Mouse (Mus musculus): ENCODE data around the gene Tceanc2. TPM values are rescaled to one million over a fixed set of nuclear protein-coding genes. Genes with fewer than 3 reads are reported as not detected.
A peak's percentile ranks its signal among the peaks of the same experiment; 100 is the strongest.

Gene Tceanc2
- polyA plus RNA-seq, 1 experiment from 2014 or later = 12.7 TPM

DNA sequence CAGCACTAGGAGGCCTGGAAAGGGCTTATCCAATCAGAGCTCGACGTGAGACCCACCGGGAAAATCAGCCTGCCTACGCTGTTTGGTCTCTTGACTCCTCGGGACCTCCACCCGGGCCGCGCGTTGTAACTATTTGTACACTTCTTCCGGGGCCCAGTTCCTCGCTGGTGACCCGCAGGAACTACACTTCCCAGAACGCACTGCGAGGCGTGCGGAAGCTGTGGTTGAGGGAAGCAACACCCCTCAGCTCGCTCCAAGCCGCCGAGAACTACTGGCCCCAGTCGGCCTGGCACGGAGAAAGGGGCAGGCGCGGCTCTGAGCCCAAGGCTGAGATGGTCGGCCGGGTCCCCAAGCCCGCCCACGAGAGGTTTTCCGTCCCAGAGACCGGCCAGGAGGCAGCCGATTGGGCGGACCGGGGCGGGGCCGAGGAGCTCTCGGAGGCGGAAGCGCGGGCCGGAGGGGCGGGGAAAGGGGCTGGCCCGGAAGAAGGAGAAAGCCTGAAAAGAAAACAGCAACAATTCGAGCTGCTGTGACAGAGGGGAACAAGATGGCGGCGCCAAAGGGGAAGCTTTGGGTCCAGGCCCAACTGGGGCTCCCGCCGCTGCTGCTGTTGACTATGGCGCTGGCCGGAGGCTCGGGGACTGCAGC lies 610 bp downstream of the Tceanc2 start, which contains the start of gene Tmem59:
Tmem59 (plus strand) TSS at position 218 of the 648 bp plus-strand sequence.
- WGBS (ENCODE audit: insufficient replicate concordance) = under 1% methylated on average over 48 of the region's 49 CpGs
- Histone ChIP-seq H3K27me3 (no peaks in the 10 kb centered on the region), H3K36me3 (peaks cover 15% of the 10 kb centered on the region; the same call in 1 of the 2 replicates), H3K9ac (peak within 1 kb of the TSS; percentile 96), H3K9me3 (replicated peaks) (no peaks in the 10 kb centered on the region), H3K4me2 (peak within 1 kb of the TSS; percentile 72), H3K4me1 (replicated peaks) (peaks cover 51% of the 10 kb centered on the region), H3K4me3 (replicated peaks) (peak within 1 kb of the TSS; percentile 94), H3K27ac (peak within 1 kb of the TSS; percentile 92)
- ATAC-seq (ENCODE audit: low read depth) (peak; percentile 89), DNase-seq (peak; percentile 95)

DNA sequence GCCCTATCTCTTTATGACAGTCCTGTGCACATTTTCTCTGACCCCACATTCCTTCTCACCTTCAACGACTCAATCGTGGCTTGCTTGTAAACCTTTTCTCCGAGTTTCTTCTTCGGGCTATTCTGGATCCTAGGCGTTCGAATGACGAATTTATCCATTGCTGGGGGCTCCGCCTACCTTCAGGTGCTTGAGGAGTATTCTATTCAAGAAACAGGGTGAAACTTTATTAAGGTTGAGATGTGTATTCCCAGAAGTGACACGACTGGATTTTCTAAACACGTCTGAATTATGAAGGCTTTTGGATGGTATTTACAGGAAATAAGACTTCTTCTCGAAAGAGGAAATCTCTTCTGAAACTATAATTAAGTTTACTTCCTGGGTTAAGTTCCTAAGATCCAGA lies 1.4 kb downstream of the Tceanc2 start:
- Histone ChIP-seq H3K4me1 (replicated peaks) (peaks cover 44% of the 10 kb centered on the region), H3K9me3 (replicated peaks) (no peaks in the 10 kb centered on the region), H3K27me3 (no peaks in the 10 kb centered on the region), H3K4me2 (peak overlapping the region; percentile 72), H3K36me3 (peaks cover 22% of the 10 kb centered on the region), H3K9ac (peak overlapping the region; percentile 96), H3K4me3 (replicated peaks) (peak overlapping the region; percentile 94), H3K27ac (peak overlapping the region; percentile 92)
- DNase-seq = no peak
- ATAC-seq (ENCODE audit: low read depth) = no peak
- 26% methylated on average over 11 of the region's 11 CpGs for WGBS (ENCODE audit: insufficient replicate concordance)

DNA sequence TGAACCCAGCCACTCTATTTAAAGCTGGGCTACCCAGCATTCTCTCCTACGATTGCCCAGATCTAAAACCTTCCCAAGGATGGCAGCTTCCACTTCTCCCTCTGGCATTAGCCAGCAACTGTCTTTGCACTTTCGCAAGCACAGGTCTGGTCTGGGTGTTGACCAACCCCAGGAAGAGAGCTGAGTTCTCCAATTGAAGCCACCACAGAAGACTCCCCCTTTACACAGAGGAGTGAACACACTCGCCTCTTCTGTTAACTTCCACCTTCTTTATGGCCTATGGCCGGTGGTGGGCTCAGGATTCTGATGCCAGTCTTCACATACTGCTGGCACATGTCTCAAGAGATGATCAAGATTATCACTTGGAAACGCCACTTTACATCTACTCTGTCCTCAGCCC lies 11.1 kb downstream of the Tceanc2 start:
- Histone ChIP-seq H3K27ac (no peak overlapping the region), H3K4me3 (replicated peaks) (no peak overlapping the region), H3K9ac (no peak overlapping the region), H3K9me3 (replicated peaks) (no peaks in the 10 kb centered on the region), H3K4me2 (no peak overlapping the region), H3K36me3 (peaks cover 31% of the 10 kb centered on the region), H3K27me3 (no peaks in the 10 kb centered on the region), H3K4me1 (replicated peaks) (peaks cover 7% of the 10 kb centered on the region; the same call in 1 of the 2 replicates)
- 71% methylated on average over 5 of the region's 5 CpGs for WGBS (ENCODE audit: insufficient replicate concordance)
- ATAC-seq (ENCODE audit: low read depth) = no peak
- no peak for DNase-seq

DNA sequence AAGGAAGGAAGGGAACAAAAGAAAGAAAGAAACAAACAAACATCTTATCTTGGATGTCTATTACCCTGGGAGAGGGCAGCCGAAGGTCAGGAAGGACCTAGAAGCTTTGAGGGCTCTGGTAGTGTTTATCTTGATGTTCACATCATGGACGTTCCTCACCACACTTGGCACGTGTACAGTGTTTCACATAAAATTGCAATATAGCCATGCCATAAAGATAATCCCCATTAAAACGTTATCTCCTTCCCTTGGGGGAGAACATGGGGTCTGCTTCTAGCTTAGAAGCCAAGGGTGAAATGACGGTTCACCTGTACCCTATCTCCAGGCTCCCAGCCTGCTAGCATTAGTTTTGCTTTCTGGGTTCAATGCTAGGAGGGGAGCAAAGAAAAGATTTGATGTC lies 12.2 kb downstream of the Tceanc2 start:
- WGBS (ENCODE audit: insufficient replicate concordance) = 67% methylated on average over 5 of the region's 5 CpGs
- H3K4me3 ChIP-seq (replicated peaks) = no peak overlapping the region
- H3K4me1 ChIP-seq (replicated peaks) = peaks cover under 1% of the 10 kb centered on the region; the same call in 1 of the 2 replicates
- DNase-seq (no peak), ATAC-seq (ENCODE audit: low read depth) (no peak)
- H3K27ac ChIP-seq = no peak overlapping the region
- no peak overlapping the region for H3K4me2 ChIP-seq
- no peaks in the 10 kb centered on the region for H3K9me3 ChIP-seq (replicated peaks)
- peaks cover 24% of the 10 kb centered on the region for H3K36me3 ChIP-seq
- H3K9ac ChIP-seq = no peak overlapping the region
- no peaks in the 10 kb centered on the region for H3K27me3 ChIP-seq

DNA sequence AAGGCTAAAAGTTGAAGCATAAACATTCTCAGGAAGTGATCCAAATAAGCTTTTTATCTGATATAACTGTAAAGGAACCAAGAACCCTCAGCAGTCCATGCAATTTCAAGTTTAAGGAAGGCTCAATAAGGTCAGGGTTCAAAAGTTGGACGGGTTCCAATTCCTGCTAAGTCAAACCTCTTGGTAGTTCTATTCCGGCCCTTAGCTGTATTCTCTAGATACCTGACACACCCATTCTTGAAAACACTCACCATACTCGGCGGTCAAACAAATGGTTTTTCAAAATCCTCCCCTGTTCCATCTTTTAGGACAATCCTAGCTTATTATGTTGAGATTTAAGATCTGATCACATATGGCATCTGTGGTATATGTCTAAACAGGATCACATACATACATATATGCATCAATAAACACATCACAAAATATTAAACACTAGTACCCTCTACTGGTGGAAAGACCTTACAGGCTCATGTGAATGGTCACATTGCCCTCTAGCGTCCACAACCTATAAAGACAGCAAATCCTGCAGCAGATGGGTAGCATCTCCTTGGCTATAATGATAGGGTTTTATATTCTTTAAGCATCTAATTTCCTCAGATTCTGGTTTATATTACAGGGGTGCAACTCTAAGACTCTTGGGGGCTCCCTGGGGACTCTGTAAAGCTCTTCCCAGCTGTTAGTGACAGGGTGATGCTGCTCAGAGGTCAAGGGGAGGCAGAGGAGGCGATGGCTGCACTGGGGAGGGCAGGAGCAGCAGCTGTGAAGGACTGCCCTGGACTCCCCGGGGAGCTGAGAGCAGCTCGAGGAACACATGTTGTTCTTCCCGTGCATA lies 14.9 kb downstream of the Tceanc2 start:
- H3K9ac ChIP-seq = no peak overlapping the region
- H3K27me3 ChIP-seq = no peaks in the 10 kb centered on the region
- peaks cover 38% of the 10 kb centered on the region for H3K36me3 ChIP-seq
- H3K4me2 ChIP-seq = no peak overlapping the region
- H3K27ac ChIP-seq = no peak overlapping the region
- ATAC-seq (ENCODE audit: low read depth) (peak; percentile 48; the same call in 1 of the 2 replicates), DNase-seq (peak; percentile 58)
- no peak overlapping the region for H3K4me3 ChIP-seq (replicated peaks)
- no peaks in the 10 kb centered on the region for H3K4me1 ChIP-seq (replicated peaks)
- WGBS (ENCODE audit: insufficient replicate concordance) = 43% methylated on average over 9 of the region's 9 CpGs
- no peaks in the 10 kb centered on the region for H3K9me3 ChIP-seq (replicated peaks)

DNA sequence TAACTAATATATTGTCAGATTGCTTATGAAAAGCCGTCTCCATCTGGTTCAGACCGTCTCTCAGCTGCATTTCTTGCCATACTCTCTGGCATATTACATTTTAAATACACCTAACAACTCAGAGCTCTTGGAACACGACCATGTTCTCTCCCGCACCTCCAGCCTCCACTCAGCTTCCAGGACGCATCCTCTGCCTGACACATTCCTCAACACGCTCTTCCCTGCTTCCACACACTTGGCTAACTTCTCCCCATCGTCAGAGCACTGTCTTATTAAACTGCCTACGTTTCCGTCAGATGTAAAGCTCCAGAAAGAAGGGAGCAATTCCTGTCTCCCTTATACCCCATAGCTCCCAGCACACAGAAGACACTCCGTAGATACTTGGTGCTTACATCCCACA lies 15.6 kb downstream of the Tceanc2 start:
- 83% methylated on average over 10 of the region's 10 CpGs for WGBS (ENCODE audit: insufficient replicate concordance)
- H3K4me2 ChIP-seq = no peak overlapping the region
- H3K9ac ChIP-seq = no peak overlapping the region
- no peaks in the 10 kb centered on the region for H3K4me1 ChIP-seq (replicated peaks)
- H3K4me3 ChIP-seq (replicated peaks) = no peak overlapping the region
- no peaks in the 10 kb centered on the region for H3K27me3 ChIP-seq
- no peak for ATAC-seq (ENCODE audit: low read depth)
- no peak for DNase-seq
- peaks cover 39% of the 10 kb centered on the region for H3K36me3 ChIP-seq
- H3K27ac ChIP-seq = no peak overlapping the region
- no peaks in the 10 kb centered on the region for H3K9me3 ChIP-seq (replicated peaks)

DNA sequence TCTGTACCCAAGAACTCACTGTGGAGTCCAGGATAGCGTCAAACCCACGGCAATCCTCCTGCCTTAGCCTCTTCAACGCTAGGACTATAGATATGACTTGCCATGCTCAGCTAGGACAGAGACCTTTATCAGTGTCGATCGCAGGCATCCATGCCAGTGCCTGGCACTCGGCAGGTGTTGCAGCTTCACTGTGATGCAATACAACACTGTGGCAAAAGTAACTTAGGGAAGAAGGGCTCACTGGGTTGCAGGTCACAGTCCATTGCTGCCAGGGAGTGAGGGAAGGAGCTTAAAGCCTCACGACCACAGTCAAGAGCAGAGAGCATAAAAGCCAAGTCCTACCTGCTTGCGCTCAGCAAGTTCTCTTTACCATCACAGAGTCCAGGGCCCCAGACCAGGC lies 18.7 kb downstream of the Tceanc2 start:
- DNase-seq = no peak
- H3K4me1 ChIP-seq (replicated peaks) = peaks cover 4% of the 10 kb centered on the region; the same call in 1 of the 2 replicates
- 84% methylated on average over 8 of the region's 8 CpGs for WGBS (ENCODE audit: insufficient replicate concordance)
- H3K27ac ChIP-seq = no peak overlapping the region
- H3K27me3 ChIP-seq = no peaks in the 10 kb centered on the region
- H3K9ac ChIP-seq = no peak overlapping the region
- H3K9me3 ChIP-seq (replicated peaks) = no peaks in the 10 kb centered on the region
- H3K4me3 ChIP-seq (replicated peaks) = no peak overlapping the region
- H3K4me2 ChIP-seq = no peak overlapping the region
- peaks cover 38% of the 10 kb centered on the region for H3K36me3 ChIP-seq
- ATAC-seq (ENCODE audit: low read depth) = no peak

DNA sequence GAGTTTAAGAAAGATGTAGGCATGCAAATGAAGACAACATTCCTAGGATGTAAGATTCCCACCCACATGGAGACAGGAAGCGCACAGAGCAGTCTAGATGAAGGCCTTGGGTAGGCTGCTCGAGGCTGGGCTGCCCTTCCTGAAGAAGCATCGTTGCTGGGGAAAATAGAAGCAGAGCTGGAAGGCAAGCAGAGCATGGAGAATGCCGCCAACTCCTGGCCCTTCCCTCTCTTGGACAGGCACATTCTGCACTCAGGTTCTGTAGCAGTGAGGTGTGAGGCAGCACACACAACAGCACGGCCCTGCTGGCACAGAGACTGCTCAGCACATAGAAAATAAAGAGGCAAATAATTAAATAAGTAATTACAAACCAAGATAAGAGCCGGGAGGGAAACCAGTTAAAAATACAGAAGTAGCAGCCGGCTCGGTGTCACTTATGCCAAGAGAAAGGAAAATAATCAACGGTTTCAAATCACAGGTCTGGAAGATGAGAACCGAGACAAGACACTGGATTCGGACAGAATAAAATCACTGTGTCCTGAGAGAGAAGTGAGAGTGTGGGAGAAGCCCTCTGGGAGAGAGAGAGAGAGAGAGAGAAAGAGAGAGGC lies 19.6 kb downstream of the Tceanc2 start:
- ATAC-seq (ENCODE audit: low read depth) (no peak), DNase-seq (no peak)
- Histone ChIP-seq H3K9ac (no peak overlapping the region), H3K4me3 (replicated peaks) (no peak overlapping the region), H3K27me3 (no peaks in the 10 kb centered on the region), H3K9me3 (replicated peaks) (no peaks in the 10 kb centered on the region), H3K4me2 (no peak overlapping the region), H3K4me1 (replicated peaks) (peaks cover 4% of the 10 kb centered on the region; the same call in 1 of the 2 replicates), H3K27ac (no peak overlapping the region), H3K36me3 (peaks cover 33% of the 10 kb centered on the region)
- WGBS (ENCODE audit: insufficient replicate concordance) = 80% methylated on average over 11 of the region's 11 CpGs

DNA sequence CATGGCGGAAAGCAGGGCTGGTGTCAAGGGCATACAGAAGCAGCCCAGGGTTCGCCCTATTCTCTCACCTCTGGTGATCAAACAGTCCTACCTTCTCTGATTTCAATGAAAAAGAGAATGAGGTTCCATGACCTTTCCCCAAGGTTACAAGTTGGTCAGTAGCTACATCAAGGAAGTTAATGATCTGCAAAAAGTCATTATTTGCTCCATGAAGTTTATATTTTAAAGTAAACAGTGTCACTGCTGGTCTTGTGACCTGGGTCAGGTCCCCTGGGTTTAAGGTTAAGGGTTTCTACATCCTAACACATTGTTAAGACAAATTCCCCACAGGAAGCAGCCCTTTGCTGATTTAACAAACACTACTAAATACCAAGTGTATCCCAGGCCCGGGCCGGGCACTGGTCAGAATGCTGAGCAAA lies 21.9 kb downstream of the Tceanc2 start:
- 0 out of 2 replicates have a peak overlapping the region, but pooled peaks have one; percentile 9 for H3K27ac ChIP-seq
- H3K9me3 ChIP-seq (replicated peaks) = no peaks in the 10 kb centered on the region
- no peak overlapping the region for H3K4me2 ChIP-seq
- H3K9ac ChIP-seq = no peak overlapping the region
- H3K36me3 ChIP-seq = peaks cover 33% of the 10 kb centered on the region
- 76% methylated on average over 4 of the region's 4 CpGs for WGBS (ENCODE audit: insufficient replicate concordance)
- peak; percentile 50 for ATAC-seq (ENCODE audit: low read depth)
- DNase-seq = no peak
- H3K27me3 ChIP-seq = no peaks in the 10 kb centered on the region
- H3K4me3 ChIP-seq (replicated peaks) = no peak overlapping the region
- peaks cover 4% of the 10 kb centered on the region; the same call in 1 of the 2 replicates for H3K4me1 ChIP-seq (replicated peaks)

DNA sequence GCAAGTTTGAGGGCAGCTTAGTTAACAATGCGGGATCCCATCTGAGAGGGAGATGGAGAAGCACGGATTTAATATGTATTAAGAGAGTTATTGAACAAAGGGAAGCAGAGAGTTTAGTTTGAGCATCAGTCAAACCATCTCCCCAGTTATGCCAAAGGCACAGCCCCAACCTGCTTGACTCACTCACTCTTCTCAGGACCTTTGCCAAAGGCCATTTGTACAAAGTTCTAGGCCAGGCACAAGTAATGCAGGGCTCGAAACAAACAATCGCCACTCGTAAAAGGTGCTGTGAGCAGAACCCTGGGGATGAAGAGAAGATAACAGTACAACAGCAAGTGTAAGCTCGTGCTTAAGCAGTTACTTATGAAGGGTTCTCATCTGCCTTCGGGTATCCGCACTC lies 26.3 kb downstream of the Tceanc2 start:
- H3K36me3 ChIP-seq = peaks cover 18% of the 10 kb centered on the region
- no peaks in the 10 kb centered on the region for H3K27me3 ChIP-seq
- H3K4me3 ChIP-seq (replicated peaks) = no peak overlapping the region
- H3K4me2 ChIP-seq = no peak overlapping the region
- no peak overlapping the region for H3K27ac ChIP-seq
- WGBS (ENCODE audit: insufficient replicate concordance) = 82% methylated on average over 8 of the region's 8 CpGs
- no peaks in the 10 kb centered on the region for H3K9me3 ChIP-seq (replicated peaks)
- ATAC-seq (ENCODE audit: low read depth) = no peak
- peaks cover under 1% of the 10 kb centered on the region; the same call in 1 of the 2 replicates for H3K4me1 ChIP-seq (replicated peaks)
- no peak for DNase-seq
- no peak overlapping the region for H3K9ac ChIP-seq

DNA sequence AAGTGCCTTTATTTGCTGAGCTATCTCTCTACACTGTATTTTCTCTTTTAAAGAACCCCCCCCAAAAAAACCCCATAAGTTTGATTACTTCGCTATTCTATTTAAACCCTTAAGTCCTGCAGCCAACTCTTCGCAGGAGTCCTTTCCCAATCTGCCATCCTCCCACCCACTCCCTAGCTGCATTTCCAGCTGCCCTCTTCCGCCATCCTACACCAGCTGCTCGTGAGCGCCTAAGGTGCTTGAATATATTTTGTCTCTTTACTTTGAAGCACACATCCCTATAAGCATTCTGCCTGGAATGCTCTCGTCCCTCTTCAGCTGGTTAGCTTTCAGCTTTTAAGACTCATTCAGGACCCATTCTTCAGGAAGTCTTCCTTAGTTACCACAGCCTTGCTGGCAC lies 27.9 kb downstream of the Tceanc2 start:
- Histone ChIP-seq H3K4me2 (no peak overlapping the region), H3K27me3 (no peaks in the 10 kb centered on the region), H3K27ac (no peak overlapping the region), H3K36me3 (peaks cover 32% of the 10 kb centered on the region), H3K9me3 (replicated peaks) (no peaks in the 10 kb centered on the region), H3K4me3 (replicated peaks) (no peak overlapping the region), H3K9ac (no peak overlapping the region), H3K4me1 (replicated peaks) (no peaks in the 10 kb centered on the region; the same call in 1 of the 2 replicates)
- WGBS (ENCODE audit: insufficient replicate concordance) = 85% methylated on average over 6 of the region's 6 CpGs
- ATAC-seq (ENCODE audit: low read depth) (no peak), DNase-seq (no peak)

Measured in liver, embryonic 13.5 days (tissue).